Mouse (Mus musculus): ENCODE measurements at regions not wholly inside any gene's neighbourhood (a gene's known extent, or its start where the extent isn't known, plus 50 kb on each side); places are given as distances from the start of the nearest gene placed in this dataset.

DNA sequence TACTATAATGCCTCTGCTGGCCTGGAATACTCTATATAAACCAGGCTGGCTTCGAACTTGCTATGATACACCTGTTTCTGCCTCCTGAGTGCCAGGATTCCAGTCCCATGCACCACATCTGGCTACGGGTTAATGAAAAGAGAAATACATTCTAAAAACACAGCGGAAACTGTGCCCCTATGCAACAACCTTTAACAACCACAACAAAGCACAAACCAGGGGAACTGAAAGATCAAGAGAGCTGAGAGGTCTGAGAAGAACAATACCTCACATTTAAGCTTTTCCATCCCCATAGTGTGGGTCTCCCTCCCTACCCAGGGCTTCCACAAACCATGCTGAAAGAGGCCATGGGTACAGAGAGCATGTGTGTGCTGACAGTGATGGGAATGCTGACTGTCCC is 501.0 kb upstream of the Kif2a start:
- DNase-seq, result no peak
- intact Hi-C loops (cut with DNase I), result no loop called here

GRCm38 (mm10) chr13:107514236-107514635 is 492.3 kb upstream of the Kif2a start:
- intact Hi-C loops (cut with DNase I), result no loop called here
- DNase-seq, result no peak

GRCm38 (mm10) chr13:107513274-107514146 is 491.6 kb upstream of the Kif2a start:
- no peak for DNase-seq
- intact Hi-C loops (cut with DNase I), result no loop called here

GRCm38 (mm10) chr13:107507336-107507735 is 485.4 kb upstream of the Kif2a start:
- intact Hi-C loops (cut with DNase I), result no loop called here
- no peak for DNase-seq

- intact Hi-C loops (cut with DNase I), result no loop called here
- DNase-seq, result no peak
Measured at GRCm38 (mm10) chr13:107506832-107507231, 484.9 kb upstream of the Kif2a start.

DNA sequence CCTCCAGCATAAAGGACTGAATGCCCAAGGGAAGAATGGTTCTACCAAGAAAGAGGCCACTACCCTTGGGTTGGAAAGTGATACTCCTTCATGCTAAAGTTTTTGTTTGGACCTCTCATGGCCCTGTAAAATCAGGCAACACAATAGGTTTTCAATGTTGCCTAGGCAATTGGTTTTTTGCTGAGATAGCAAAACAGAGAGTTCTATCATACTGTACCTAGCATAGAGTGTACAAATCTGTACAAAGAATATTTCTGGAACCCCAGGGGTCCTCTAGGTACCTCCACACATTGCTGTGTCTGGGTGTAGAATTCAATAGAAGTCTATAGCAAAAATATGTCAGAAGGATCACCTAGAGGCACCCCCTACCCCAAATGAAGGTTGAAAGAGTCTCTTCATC is 483.4 kb upstream of the Kif2a start:
- intact Hi-C loops (cut with DNase I), result no loop called here
- DNase-seq, result no peak

- no peak for DNase-seq
- intact Hi-C loops (cut with DNase I), result no loop called here
Measured at GRCm38 (mm10) chr13:107502261-107502660, 480.3 kb upstream of the Kif2a start.

- no peak for DNase-seq
- intact Hi-C loops (cut with DNase I), result no loop called here
Measured at GRCm38 (mm10) chr13:107500776-107501489, 479.0 kb upstream of the Kif2a start.

DNA sequence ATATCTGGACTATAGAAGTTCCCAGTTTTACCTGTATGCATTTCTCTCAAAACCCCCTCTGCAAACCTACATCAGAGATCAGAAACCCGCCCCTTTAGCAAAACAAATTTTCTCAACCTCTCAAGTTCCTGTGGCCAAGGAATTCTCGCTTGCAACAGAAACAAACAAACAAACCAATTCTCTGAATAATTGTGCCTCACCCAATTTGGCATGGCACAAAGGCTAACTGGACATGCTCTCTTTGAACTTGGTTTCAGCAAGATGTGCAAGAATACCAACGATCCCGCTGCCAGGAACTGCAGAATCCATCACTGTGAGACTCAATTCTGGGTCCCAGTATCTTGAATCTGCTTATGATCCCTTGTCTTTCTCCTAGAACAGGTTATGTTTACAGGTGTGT is 477.4 kb upstream of the Kif2a start:
- intact Hi-C loops (cut with DNase I), result no loop called here
- DNase-seq, result no peak

DNA sequence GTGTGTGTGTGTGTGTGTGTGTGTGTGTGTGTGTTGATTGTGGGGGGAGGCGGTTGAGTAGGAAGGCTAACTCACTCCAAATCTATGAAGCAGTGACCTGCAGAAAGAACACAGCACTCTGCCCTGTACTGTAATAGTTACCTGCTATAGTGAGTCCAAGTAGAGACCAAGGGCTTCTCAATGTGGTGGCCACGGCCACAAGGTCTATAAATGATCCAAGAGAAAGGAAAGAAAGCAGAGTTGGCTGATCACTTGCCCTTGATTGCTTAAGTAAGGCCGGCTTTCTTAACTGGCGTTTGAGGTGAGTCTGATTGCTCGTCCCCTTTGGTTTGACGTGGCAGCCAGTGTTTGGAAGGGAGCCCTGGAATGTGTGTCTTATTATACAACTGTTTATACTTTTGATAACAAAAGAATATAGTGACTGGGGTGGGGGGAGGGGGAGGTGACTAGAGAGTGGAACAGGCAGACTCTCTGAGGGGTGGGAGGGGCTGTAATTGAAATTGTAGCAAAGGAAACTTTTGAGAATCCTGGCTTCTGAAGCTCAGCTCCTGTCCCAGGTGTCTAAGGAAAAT is 473.3 kb upstream of the Kif2a start:
- no peak for DNase-seq
- intact Hi-C loops (cut with DNase I), result no loop called here

GRCm38 (mm10) chr13:107493765-107494164 is 471.8 kb upstream of the Kif2a start:
- DNase-seq, result peak; percentile 58 to 66
- intact Hi-C loops (cut with DNase I), result no loop called here

- intact Hi-C loops (cut with DNase I), result no loop called here
- DNase-seq, result no peak
Measured at GRCm38 (mm10) chr13:107492448-107492847, 470.5 kb upstream of the Kif2a start.

GRCm38 (mm10) chr13:107491423-107491822 is 469.5 kb upstream of the Kif2a start:
- intact Hi-C loops (cut with DNase I), result no loop called here
- no peak for DNase-seq

DNA sequence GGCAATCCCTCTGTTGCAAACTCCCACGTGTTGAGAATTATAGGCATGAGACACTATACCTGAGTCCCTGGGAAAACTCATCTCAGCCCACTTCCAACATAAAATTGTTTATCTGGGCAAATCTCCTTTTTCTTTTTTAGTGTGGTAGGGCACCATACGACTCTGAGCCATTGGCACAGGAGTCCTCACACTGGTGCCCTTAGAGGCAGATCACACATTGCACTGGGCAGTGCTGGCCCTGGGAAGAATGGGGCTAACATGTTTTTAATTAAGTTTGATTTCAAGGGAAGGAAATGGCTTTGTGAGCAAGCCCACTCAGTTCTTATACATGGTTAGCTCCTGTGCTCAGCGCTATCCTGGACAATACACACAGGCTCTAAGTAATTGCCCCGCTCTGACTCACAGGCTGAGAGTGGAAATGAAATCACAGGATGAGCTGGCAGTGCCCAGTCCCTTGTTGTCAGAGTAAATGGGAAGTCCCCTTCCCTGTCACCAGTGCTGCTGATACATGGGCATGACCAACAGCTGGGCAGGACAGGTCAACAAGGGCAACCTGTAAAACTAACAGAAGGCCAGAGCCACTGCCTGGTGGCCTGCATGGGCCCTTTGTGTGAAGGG is 463.6 kb upstream of the Kif2a start:
- intact Hi-C loops (cut with DNase I), result no loop called here
- DNase-seq, result no peak

GRCm38 (mm10) chr13:107484630-107484998 is 462.7 kb upstream of the Kif2a start:
- intact Hi-C loops (cut with DNase I), result no loop called here
- DNase-seq, result no peak

DNA sequence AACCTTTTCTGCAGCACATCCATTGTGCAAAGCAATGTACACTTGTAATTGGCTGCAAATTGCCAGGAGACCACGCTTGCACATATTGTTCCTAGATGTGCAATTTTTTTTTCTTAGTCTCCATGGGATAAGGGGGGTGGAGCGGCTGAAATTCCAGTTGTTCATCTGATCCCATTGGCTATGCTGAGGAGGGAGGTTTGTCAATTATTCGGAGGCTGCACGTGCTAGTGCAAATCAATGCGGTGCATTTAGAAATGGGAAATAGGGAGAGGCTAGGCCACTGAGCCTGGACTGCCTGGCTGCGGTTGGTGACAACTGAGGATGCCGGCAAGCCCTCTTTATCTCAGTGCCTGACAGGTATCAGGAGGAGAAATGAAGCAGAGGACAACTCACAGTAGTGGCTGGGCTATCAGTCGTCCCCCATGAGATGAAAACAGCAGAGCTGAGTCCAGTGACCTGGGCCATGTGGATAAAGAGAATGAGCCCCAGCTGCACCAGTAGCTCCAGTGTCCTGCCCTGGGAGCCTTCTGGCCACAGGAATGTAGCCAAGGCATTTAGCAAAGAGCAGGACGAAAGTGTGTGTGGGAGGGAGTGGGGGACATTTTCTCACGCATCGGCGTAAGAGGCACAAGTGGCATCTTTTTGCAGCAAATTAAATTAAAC is 462.2 kb upstream of the Kif2a start:
- no peak for DNase-seq
- intact Hi-C loops (cut with DNase I), result no loop called here

DNA sequence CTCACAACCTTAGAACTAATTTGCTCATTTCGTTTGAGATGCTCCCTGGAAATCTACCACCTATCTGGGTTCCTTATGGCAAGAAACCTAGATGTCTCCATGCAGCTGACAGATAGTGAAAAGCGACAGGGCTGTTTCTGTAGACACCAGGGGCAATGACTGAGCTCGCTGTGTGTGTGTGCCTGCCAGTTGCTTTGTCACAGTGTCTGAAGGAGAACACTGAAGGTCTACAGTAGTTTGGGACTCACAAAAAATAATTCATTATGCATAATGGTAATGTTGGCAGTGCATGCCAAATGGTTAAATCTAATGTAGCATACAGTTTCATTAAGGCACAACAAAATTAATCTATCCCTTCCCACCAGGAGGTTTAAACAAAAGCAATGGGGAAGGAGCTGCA is 453.2 kb upstream of the Kif2a start:
- intact Hi-C loops (cut with DNase I), result no loop called here
- DNase-seq, result no peak

DNA sequence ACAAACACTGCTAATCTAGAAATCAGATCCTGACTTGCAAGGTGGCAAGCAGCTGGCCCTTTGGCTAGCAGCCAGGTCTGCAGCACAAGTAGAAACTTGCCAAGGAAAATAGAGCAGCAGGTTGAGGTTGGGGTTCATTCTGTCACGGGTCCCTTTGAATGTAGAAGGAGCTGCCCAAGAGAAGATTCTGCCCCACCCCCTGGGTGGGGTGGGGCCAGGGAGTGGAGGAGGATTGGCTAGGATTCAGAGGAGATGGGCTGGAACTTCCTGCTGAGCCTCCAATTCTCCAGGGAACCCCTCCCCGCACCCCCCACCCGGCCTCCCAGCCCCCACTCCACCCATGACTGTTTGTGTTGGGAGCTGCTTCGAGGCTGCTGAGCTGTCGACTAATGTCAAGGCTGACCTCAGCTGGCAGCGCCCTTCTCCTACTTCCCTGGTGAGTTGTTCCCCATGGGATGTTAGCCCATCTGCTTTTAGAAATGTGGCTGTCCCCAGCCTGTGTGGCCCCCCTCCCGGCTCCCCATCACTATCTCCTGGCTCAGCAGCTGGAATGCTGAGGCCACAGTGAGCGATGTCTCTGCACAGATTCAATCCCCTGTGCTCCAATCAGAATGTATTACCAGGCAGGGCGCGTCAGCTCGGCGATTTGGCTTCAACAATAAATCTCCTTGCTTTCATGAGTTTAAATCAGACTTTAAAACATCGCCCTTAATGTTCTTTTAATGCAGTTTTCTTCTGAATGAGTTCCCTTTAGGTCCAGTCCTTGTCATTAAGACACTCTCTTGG is 447.8 kb upstream of the Kif2a start:
- DNase-seq, result peak; percentile 26 to 32
- intact Hi-C loops (cut with DNase I), result loop anchor here (10.0 kb wide), 1 partner anchor 265 kb away; no protein-coding TSS in a partner anchor

- intact Hi-C loops (cut with DNase I), result loop anchor here (5.0 to 10.0 kb wide), 3 partner anchors 272 to 580 kb away; partner anchors contain the start of gene Smim15
- no peak for DNase-seq
Measured at GRCm38 (mm10) chr13:107462791-107463190, 440.9 kb upstream of the Kif2a start.
